Mouse (Mus musculus): ENCODE results near the gene Rarg. TPM values are rescaled to one million over a fixed set of nuclear protein-coding genes. Genes with fewer than 3 reads are reported as not detected.

Gene Rarg
- total and polyA plus RNA-seq, 2 experiments from 2014 or later, result 3.9 to 12.6 TPM

- no peak for TF ChIP-seq CTCF (IDR thresholded peaks at IDR 0.05)
- ATAC-seq (ENCODE audit: low FRiP score), result no peak
- peaks cover 50% of the 10 kb centered on the region for H3K36me3 ChIP-seq (ENCODE audit: insufficient read depth, low read length)
Measured at GRCm38 (mm10) chr15:102209114-102209513, 48.2 kb downstream of the Rarg start.

GRCm38 (mm10) chr15:102208092-102208561 is 49.2 kb downstream of the Rarg start:
- Histone ChIP-seq H3K4me1 (ENCODE audit: insufficient read depth, low read length) (peaks cover 13% of the 10 kb centered on the region; the same call in 1 of the 2 replicates), H3K4me2 (ENCODE audit: low read depth, low read length, poor library complexity, severe bottlenecking) (no peak overlapping the region), H3K4me3 (ENCODE audit: low read depth, low read length) (no peak overlapping the region), H3K27ac (ENCODE audit: low read depth, low read length) (no peak overlapping the region), H3K9me3 (ENCODE audit: low read length) (no peaks in the 10 kb centered on the region), H3K27me3 (ENCODE audit: insufficient read depth, low read length) (no peaks in the 10 kb centered on the region), H3K9ac (replicated peaks; ENCODE audit: low read length, poor library complexity, severe bottlenecking) (no peak overlapping the region), H3K36me3 (ENCODE audit: insufficient read depth, low read length) (peaks cover 41% of the 10 kb centered on the region)
- 91% methylated on average over 9 of the region's 9 CpGs for WGBS
- no peak for TF ChIP-seq CTCF (IDR thresholded peaks at IDR 0.05)
- no peak for DNase-seq (ENCODE audit: low spot score)
- ATAC-seq (ENCODE audit: low FRiP score), result no peak

More at GRCm38 (mm10) chr15:102209114-102209513, 48.2 kb downstream of the Rarg start:
- DNase-seq (ENCODE audit: low spot score), result no peak
- no peak overlapping the region for H3K27ac ChIP-seq (ENCODE audit: low read depth, low read length)
- 92% methylated on average over 8 of the region's 8 CpGs for WGBS
- no peak overlapping the region for H3K4me2 ChIP-seq (ENCODE audit: low read depth, low read length, poor library complexity, severe bottlenecking)
- H3K9me3 ChIP-seq (ENCODE audit: low read length), result no peaks in the 10 kb centered on the region
- H3K9ac ChIP-seq (replicated peaks; ENCODE audit: low read length, poor library complexity, severe bottlenecking), result no peak overlapping the region
- no peak overlapping the region for H3K4me3 ChIP-seq (ENCODE audit: low read depth, low read length)
- peaks cover 13% of the 10 kb centered on the region; the same call in 1 of the 2 replicates for H3K4me1 ChIP-seq (ENCODE audit: insufficient read depth, low read length)
- H3K27me3 ChIP-seq (ENCODE audit: insufficient read depth, low read length), result no peaks in the 10 kb centered on the region

- Histone ChIP-seq H3K27ac (ENCODE audit: low read depth, low read length) (no peak overlapping the region), H3K4me1 (ENCODE audit: insufficient read depth, low read length) (peaks cover 13% of the 10 kb centered on the region; the same call in 1 of the 2 replicates), H3K27me3 (ENCODE audit: insufficient read depth, low read length) (no peaks in the 10 kb centered on the region), H3K9ac (replicated peaks; ENCODE audit: low read length, poor library complexity, severe bottlenecking) (no peak overlapping the region), H3K4me3 (ENCODE audit: low read depth, low read length) (no peak overlapping the region), H3K4me2 (ENCODE audit: low read depth, low read length, poor library complexity, severe bottlenecking) (no peak overlapping the region), H3K36me3 (ENCODE audit: insufficient read depth, low read length) (peaks cover 33% of the 10 kb centered on the region), H3K9me3 (ENCODE audit: low read length) (no peaks in the 10 kb centered on the region)
- DNase-seq (ENCODE audit: low spot score) (no peak), ATAC-seq (ENCODE audit: low FRiP score) (no peak)
- 82% methylated on average over 3 of the region's 3 CpGs for WGBS
- no peak for TF ChIP-seq CTCF (IDR thresholded peaks at IDR 0.05)
Measured at GRCm38 (mm10) chr15:102207351-102207750, 50.0 kb downstream of the Rarg start.

- DNase-seq (ENCODE audit: low spot score) (peak; percentile 89), ATAC-seq (ENCODE audit: low FRiP score) (no peak)
- Histone ChIP-seq H3K36me3 (ENCODE audit: insufficient read depth, low read length) (peaks cover 25% of the 10 kb centered on the region), H3K27ac (ENCODE audit: low read depth, low read length) (peak overlapping the region; percentile 43; the same call in 1 of the 2 replicates), H3K4me2 (ENCODE audit: low read depth, low read length, poor library complexity, severe bottlenecking) (peak overlapping the region; percentile 69), H3K4me3 (ENCODE audit: low read depth, low read length) (peak overlapping the region; percentile 81), H3K4me1 (ENCODE audit: insufficient read depth, low read length) (peaks cover 13% of the 10 kb centered on the region; the same call in 1 of the 2 replicates), H3K9me3 (ENCODE audit: low read length) (no peaks in the 10 kb centered on the region), H3K9ac (replicated peaks; ENCODE audit: low read length, poor library complexity, severe bottlenecking) (peak overlapping the region; percentile 54), H3K27me3 (ENCODE audit: insufficient read depth, low read length) (no peaks in the 10 kb centered on the region)
- no peak for TF ChIP-seq CTCF (IDR thresholded peaks at IDR 0.05)
- WGBS, result 37% methylated on average over 8 of the region's 8 CpGs
Measured at GRCm38 (mm10) chr15:102205779-102206178, 51.5 kb downstream of the Rarg start.

GRCm38 (mm10) chr15:102204674-102205505 is 52.4 kb downstream of the Rarg start, which contains the start of gene Csad:
Gene Csad, minus strand, starts transcription at chr15:102204724.
- Histone ChIP-seq H3K4me1 (ENCODE audit: insufficient read depth, low read length) (peaks cover 13% of the 10 kb centered on the region; the same call in 1 of the 2 replicates), H3K4me3 (ENCODE audit: low read depth, low read length) (peak within 1 kb of the TSS; percentile 81), H3K36me3 (ENCODE audit: insufficient read depth, low read length) (peaks cover 17% of the 10 kb centered on the region), H3K27ac (ENCODE audit: low read depth, low read length) (peak within 1 kb of the TSS; percentile 99), H3K9ac (replicated peaks; ENCODE audit: low read length, poor library complexity, severe bottlenecking) (peak within 1 kb of the TSS; percentile 88), H3K27me3 (ENCODE audit: insufficient read depth, low read length) (no peaks in the 10 kb centered on the region), H3K9me3 (ENCODE audit: low read length) (no peaks in the 10 kb centered on the region), H3K4me2 (ENCODE audit: low read depth, low read length, poor library complexity, severe bottlenecking) (peak within 1 kb of the TSS; percentile 69)
- ATAC-seq (ENCODE audit: low FRiP score) (no peak), DNase-seq (ENCODE audit: low spot score) (no peak)
- 54% methylated on average over 19 of the region's 19 CpGs for WGBS
- TF ChIP-seq CTCF (IDR thresholded peaks at IDR 0.05), result no peak

Measured in midbrain, postnatal 0 days (tissue).